Mouse (Mus musculus) liver, embryonic 12.5 days (tissue): ENCODE measurements around the gene Foxn3. TPM values are rescaled to one million over a fixed set of nuclear protein-coding genes. Genes with fewer than 3 reads are reported as not detected.

Source experiments
- ATAC-seq: fragments of 200-750 bp; cut with Nextera tagmentation; 2 replicates; pipeline ENCODE4 v1.8.0; 2017; ENCODE audit warnings: moderate number of reproducible peaks, mild to moderate bottlenecking, moderate library complexity
- H3K27ac ChIP-seq: fragments of 300-500 bp; sonication (generic); 2 replicates; pipeline ENCODE4 v1.5.1; 2016; ENCODE audit warnings: mild to moderate bottlenecking
- H3K27me3 ChIP-seq: fragments of 300-500 bp; sonication (generic); replicated peaks from 2 replicates; pipeline ENCODE4 v1.6.1; 2016; ENCODE audit warnings: mild to moderate bottlenecking, moderate library complexity
- H3K36me3 ChIP-seq: fragments of 300-500 bp; sonication (generic); 2 replicates; pipeline ENCODE4 v1.6.1; 2016; ENCODE audit warnings: mild to moderate bottlenecking, moderate library complexity
- H3K4me1 ChIP-seq: fragments of 300-500 bp; sonication (generic); 2 replicates; pipeline ENCODE4 v1.6.1; 2016
- H3K4me2 ChIP-seq: fragments of 300-500 bp; sonication (generic); 2 replicates; pipeline ENCODE4 v1.6.1; 2016; ENCODE audit warnings: mild to moderate bottlenecking, moderate library complexity
- H3K4me3 ChIP-seq: fragments of 300-500 bp; sonication (generic); 2 replicates; pipeline ENCODE4 v1.5.1; 2016; ENCODE audit warnings: mild to moderate bottlenecking, moderate library complexity
- H3K9ac ChIP-seq: fragments of 300-500 bp; sonication (generic); 2 replicates; pipeline ENCODE4 v1.6.1; 2016; ENCODE audit warnings: mild to moderate bottlenecking, moderate library complexity
- H3K9me3 ChIP-seq: fragments of 300-500 bp; sonication (generic); replicated peaks from 2 replicates; pipeline ENCODE4 v1.6.1; 2016; ENCODE audit warnings: mild to moderate bottlenecking, moderate library complexity
- WGBS: fragments of 180-500 bp; shearing (Covaris S2); methylation state at CpG from one replicate; pipeline ENCODE4 v1.1.7; 2016; ENCODE audit not compliant: insufficient replicate concordance; 5-methylcytosine and 5-hydroxymethylcytosine counted together
- polyA plus RNA-seq: library from polyadenylated mRNA; unstranded; fragments of >200 nt; fragmentation: Nextera tagmentation; extraction: Ambion mirVana; gene quantifications from 2 replicates; pipeline ENCODE4 v1.2.1, GENCODE M21; 2016

Gene Foxn3
- polyA plus RNA-seq, 1 experiment from 2014 or later: 25.8 TPM

DNA sequence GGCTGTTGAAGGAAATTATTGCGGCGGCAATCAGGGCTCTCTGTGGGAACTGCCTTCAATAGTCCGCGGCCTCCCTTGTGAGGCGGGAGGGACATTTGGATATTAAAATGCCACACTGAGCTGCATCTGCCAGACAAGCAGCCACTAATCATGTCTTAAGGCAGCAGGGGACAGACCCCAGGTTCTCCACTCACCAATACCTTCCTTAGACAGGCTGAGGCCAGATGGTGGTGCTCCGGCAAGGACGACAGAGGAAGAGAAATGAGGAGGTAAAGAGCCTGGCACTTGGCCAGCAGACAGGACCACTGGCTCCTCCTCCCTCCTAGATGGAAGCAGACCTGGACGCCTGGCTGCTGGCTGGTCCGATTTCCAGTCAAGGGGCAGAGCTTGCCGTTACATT, 409.7 kb downstream of the Foxn3 start:
- H3K9me3 ChIP-seq: no peaks in the 10 kb centered on the region; the same call in 1 of the 2 replicates
- H3K4me3 ChIP-seq: no peak overlapping the region
- ATAC-seq: no peak
- H3K4me2 ChIP-seq: no peak overlapping the region
- no peak overlapping the region for H3K27ac ChIP-seq
- no peak overlapping the region for H3K9ac ChIP-seq
- no peaks in the 10 kb centered on the region for H3K36me3 ChIP-seq
- H3K4me1 ChIP-seq: no peaks in the 10 kb centered on the region
- no peaks in the 10 kb centered on the region; the same call in 1 of the 2 replicates for H3K27me3 ChIP-seq
- WGBS: 63% methylated on average over 10 of the region's 10 CpGs

DNA sequence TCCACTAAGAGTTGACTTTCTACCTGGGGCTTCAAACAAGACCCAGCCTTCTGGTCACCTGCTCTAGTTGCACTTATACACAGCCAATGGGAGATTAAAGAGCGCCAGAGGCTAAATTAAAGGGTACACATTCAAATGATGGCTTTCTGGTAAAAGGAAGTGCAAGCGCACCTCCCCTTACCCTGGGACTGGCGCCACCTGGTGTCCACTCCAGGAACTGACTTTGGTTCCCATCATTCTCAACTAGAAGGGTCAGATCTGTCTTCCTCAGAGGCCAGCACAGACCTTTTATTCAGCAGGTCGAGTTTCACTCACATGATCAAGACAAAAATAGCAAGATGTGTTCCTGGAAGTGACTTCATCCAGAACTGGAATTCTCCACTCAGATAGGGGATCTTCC, 413.3 kb downstream of the Foxn3 start:
- no peaks in the 10 kb centered on the region; the same call in 1 of the 2 replicates for H3K27me3 ChIP-seq
- ATAC-seq: no peak
- no peak overlapping the region for H3K27ac ChIP-seq
- no peaks in the 10 kb centered on the region for H3K9me3 ChIP-seq
- H3K4me1 ChIP-seq: no peaks in the 10 kb centered on the region
- H3K4me2 ChIP-seq: no peak overlapping the region
- 41% methylated on average over 4 of the region's 4 CpGs for WGBS
- H3K36me3 ChIP-seq: no peaks in the 10 kb centered on the region
- H3K4me3 ChIP-seq: no peak overlapping the region
- no peak overlapping the region for H3K9ac ChIP-seq

DNA sequence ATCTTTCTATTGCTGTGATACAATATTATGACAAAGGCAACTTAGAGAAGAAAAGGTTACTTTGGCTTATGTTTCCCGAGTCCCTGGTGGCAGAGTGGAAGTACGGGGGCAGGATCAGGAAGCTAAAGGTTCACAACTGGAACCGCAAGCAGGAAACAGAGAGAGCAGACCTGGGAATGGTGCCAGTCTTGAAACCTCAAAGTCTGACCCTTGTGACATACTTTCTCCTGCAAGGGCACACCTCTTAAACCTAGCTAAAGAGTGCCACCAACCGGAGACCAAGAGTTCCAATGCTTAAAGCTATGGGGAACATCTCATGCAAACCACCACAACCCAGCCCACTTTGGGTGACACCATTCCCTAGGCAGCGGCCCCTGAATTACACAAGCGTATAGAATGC, 414.2 kb downstream of the Foxn3 start:
- no peaks in the 10 kb centered on the region; the same call in 1 of the 2 replicates for H3K27me3 ChIP-seq
- no peaks in the 10 kb centered on the region for H3K36me3 ChIP-seq
- WGBS: 78% methylated on average over 6 of the region's 6 CpGs
- ATAC-seq: no peak
- H3K4me3 ChIP-seq: no peak overlapping the region
- no peak overlapping the region for H3K4me2 ChIP-seq
- H3K4me1 ChIP-seq: no peaks in the 10 kb centered on the region
- H3K9me3 ChIP-seq: no peaks in the 10 kb centered on the region
- no peak overlapping the region for H3K27ac ChIP-seq
- H3K9ac ChIP-seq: no peak overlapping the region
